Mouse (Mus musculus) liver (tissue): ENCODE data around the gene Dnah12.

Experiments used
- DNase-seq: peaks from one replicate; pipeline ENCODE4 v3.0.0-alpha.2; 2020; ENCODE audit warnings: mixed read lengths

The Dnah12 gene

GRCm38 (mm10) chr14:26724898-26725297, 31.8 kb downstream of the Dnah12 start:
- DNase-seq: no peak

DNA sequence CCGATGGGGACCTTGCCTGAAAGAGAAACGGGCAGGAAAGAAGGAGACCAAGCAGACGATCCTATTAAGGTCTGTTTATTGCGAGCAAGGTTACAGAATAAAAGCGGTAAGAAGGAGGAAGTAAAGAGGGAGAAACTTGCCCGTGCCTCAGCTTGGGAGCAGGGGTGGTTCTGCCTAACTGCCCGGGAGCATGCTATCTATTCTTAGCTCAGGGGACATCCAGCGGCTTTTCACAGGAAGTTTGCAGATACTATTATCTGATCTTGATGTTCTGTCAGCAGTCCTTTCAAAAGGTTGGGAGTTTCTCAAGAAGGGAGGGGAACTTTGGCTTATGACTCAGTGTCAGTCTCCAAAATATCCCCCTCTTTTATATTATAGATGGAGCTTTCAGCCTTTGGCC, 65.5 kb downstream of the Dnah12 start:
- peak; percentile 8 for DNase-seq

- DNase-seq: no peak
Observed at GRCm38 (mm10) chr14:26764827-26765226, 71.8 kb downstream of the Dnah12 start.

DNA sequence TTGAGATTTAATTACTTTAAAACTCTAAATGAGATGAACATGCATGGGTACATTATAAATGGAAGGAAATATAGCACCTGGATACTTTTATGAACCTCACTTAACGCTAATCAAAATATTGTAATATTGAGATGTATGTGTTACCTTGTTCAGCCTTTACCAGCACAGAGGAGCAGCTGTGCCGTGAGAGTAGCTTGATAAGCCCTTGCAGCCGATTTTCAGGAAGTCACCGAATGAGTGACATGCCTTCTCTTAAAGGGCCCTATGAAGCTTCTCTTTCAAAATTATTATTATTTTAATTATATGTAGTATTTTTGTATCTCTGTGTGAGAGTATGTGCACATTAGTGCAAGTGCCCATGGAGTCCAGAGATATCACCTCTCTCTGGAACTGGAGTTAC, 75.1 kb downstream of the Dnah12 start:
- no peak for DNase-seq

GRCm38 (mm10) chr14:26773536-26773935, 80.5 kb downstream of the Dnah12 start:
- DNase-seq: no peak

DNA sequence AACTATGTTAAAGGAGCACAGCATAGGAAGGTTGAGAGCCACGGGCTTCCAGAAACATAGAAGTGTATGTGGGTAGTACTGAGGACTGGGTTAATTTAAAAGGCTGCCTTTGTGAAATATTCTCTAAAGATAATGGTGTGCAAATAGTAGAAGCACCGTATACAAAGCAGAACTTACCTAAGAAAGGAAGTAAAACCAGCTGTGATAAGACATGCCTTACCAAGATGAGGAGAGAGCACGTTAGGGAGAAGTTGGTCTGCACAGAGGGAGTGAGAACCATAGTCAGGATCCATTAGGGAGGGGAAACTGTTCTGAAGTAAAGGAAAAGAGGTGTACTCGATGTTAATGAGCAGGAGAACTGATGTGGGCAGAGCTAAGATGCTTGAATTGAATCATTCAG, 90.7 kb downstream of the Dnah12 start:
- no peak for DNase-seq

- no peak for DNase-seq
Observed at GRCm38 (mm10) chr14:26785695-26786094, 92.6 kb downstream of the Dnah12 start.

GRCm38 (mm10) chr14:26794431-26794830, 101.4 kb downstream of the Dnah12 start:
- no peak for DNase-seq

GRCm38 (mm10) chr14:26798330-26798729, 105.3 kb downstream of the Dnah12 start:
- no peak for DNase-seq

DNA sequence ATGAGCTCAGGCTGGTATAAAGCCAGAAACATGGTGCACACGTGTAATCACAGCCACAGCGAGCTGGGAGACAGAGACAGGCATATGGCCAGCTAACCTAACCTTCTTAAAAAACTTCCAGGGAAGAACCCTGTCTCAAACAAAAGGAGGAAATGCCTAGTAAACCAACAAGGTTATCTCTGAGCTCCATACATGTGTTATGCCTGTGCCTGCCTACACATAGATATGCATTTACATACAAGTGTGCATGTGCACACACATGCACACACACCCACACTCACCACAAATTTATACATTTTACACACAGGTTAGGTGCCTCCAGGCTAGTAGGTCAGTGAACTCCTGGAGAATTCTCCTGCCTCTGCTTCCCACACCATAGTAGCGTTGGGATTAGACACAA, 106.2 kb downstream of the Dnah12 start:
- DNase-seq: no peak

GRCm38 (mm10) chr14:26805500-26805899, 112.4 kb downstream of the Dnah12 start:
- DNase-seq: no peak

GRCm38 (mm10) chr14:26812734-26813133, 119.7 kb downstream of the Dnah12 start:
- no peak for DNase-seq

GRCm38 (mm10) chr14:26813871-26814270, 120.8 kb downstream of the Dnah12 start:
- DNase-seq: no peak

GRCm38 (mm10) chr14:26814908-26815307, 121.8 kb downstream of the Dnah12 start:
- DNase-seq: no peak

DNA sequence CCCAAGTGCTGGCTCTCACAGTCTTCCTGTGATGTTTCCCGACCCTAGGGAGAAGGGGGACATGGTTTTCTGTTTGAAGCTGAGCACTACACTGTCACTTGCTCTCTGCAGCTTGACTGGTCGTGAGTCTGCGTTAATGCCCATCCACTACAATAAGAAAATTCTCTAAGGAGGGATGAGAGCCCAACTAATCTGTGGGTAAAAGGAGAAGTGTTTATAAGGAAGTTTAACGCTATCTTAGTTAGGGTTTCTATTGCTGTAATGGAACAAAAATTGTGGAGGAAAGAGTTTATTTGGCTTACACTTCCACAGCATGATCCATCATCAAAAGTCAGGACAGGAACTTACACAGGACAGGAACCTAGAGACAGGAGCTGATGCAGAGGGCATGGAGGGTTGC, 123.7 kb downstream of the Dnah12 start:
- no peak for DNase-seq

- DNase-seq: no peak
Observed at GRCm38 (mm10) chr14:26826020-26826419, 132.9 kb downstream of the Dnah12 start.

GRCm38 (mm10) chr14:26853053-26853452, 160.0 kb downstream of the Dnah12 start:
- DNase-seq: peak; percentile 27

GRCm38 (mm10) chr14:26854066-26854465, 161.0 kb downstream of the Dnah12 start:
- no peak for DNase-seq

DNA sequence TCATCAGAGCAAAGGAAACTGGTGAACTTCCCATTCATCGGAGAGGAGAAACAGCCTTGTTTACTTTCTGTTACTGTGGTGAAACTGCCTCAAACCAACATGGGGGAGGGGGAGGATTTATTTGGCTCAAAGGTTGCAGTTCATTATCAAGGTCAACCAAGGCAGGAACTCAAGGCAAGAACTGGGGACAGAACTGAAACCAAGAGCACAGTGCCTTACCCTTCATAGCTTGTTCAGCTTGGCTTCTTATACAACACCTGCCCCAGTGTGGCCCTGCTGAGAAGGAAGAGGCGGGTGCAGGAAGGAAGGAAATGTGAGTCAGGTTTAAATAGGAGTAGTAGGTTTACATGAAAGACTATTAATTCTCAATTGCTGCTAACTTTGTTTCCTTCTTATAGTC, 165.3 kb downstream of the Dnah12 start:
- no peak for DNase-seq

DNA sequence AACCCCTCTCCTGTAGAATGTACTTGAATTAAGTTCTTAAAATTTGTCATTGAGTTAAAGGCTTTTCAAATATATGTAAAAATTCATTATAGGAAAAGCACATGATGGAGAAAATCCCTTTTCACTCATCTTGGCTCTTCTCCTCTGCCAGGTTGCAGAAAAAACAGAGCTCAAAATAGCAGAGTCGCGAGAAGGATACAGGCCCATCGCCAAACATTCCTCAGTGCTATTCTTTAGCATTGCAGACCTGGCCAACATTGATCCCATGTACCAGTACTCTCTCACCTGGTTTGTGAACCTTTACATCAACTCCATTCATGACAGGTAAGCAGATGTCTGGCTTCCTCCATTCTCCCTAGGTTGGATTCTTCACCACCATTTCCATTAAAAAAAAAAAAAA, 165.9 kb downstream of the Dnah12 start:
- DNase-seq: no peak

DNA sequence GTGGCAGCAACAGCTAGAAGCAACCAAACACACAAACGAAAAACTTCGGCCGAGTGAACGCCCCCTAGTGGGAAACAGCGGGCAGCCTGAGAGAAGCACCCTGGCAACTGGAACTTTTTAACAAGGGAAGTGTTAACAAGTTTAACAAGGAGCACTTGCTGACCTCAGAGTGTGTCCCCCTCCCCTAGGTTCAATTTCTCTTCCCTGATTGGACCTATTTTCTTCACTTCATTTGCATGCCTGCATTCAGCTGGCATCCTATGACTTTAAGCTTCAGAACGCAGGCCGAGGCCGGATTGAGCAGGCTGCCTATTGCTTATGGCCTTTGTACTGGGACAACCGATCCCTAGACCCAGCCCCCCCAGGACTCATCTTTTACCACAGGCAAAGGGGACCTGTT, 174.3 kb downstream of the Dnah12 start:
- DNase-seq: peak; percentile 11

DNA sequence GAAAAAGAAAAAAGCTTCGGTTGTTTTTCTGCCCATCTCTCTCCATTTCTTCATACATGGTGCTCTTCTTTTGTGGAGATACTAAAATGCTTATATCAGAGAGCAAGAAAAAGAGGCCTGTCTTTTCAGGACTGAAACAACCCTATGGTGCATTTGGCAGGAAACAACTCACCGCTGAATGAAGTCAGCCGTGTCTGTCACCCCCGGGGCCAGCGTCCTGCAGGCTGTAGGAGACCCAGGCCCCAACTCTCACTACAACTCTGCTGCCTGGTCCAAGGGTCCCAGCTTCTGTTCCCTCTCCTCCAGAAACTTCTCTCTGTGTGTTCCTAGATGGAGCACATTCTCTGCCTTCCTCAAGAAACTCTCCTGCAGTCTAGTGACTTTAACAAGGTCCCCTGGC, 175.2 kb downstream of the Dnah12 start:
- no peak for DNase-seq

GRCm38 (mm10) chr14:26878756-26879155, 185.7 kb downstream of the Dnah12 start:
- no peak for DNase-seq

GRCm38 (mm10) chr14:26879976-26880375, 186.9 kb downstream of the Dnah12 start:
- DNase-seq: no peak

- no peak for DNase-seq
Observed at GRCm38 (mm10) chr14:26881700-26882099, 188.6 kb downstream of the Dnah12 start.

GRCm38 (mm10) chr14:26887244-26887643, 194.2 kb downstream of the Dnah12 start:
- DNase-seq: no peak
